Mouse (Mus musculus) intestine, embryonic 15.5 days (tissue): ENCODE measurements at regions not wholly inside any gene's neighbourhood (a gene's known extent, or its start where the extent isn't known, plus 50 kb on each side); places are given as distances from the start of the nearest gene placed in this dataset.
A peak's percentile ranks its signal among the peaks of the same experiment; 100 is the strongest.

Experiments used
- ATAC-seq: fragments of 200-750 bp; cut with Nextera tagmentation; 2 replicates; pipeline ENCODE4 v1.8.0; 2017; ENCODE audit warnings: moderate TSS enrichment, moderate library complexity
- H3K27ac ChIP-seq: fragments of 300-500 bp; sonication (generic); 2 replicates; pipeline ENCODE4 v1.5.1; 2015; ENCODE audit warnings: mild to moderate bottlenecking, inconsistent platforms
- H3K27me3 ChIP-seq: fragments of 300-500 bp; sonication (generic); replicated peaks from 2 replicates; pipeline ENCODE4 v1.6.1; 2015; ENCODE audit warnings: inconsistent platforms
- H3K36me3 ChIP-seq: fragments of 300-500 bp; sonication (generic); 2 replicates; pipeline ENCODE4 v1.6.1; 2015; ENCODE audit warnings: inconsistent platforms
- H3K4me1 ChIP-seq: fragments of 300-500 bp; sonication (generic); replicated peaks from 2 replicates; pipeline ENCODE4 v1.6.1; 2015; ENCODE audit warnings: inconsistent platforms
- H3K4me2 ChIP-seq: fragments of 300-500 bp; sonication (generic); replicated peaks from 2 replicates; pipeline ENCODE4 v1.6.1; 2015; ENCODE audit warnings: mild to moderate bottlenecking, inconsistent platforms
- H3K4me3 ChIP-seq: fragments of 300-500 bp; sonication (generic); replicated peaks from 2 replicates; pipeline ENCODE4 v1.5.1; 2015; ENCODE audit warnings: inconsistent platforms
- H3K9ac ChIP-seq: fragments of 300-500 bp; sonication (generic); 2 replicates; pipeline ENCODE4 v1.6.1; 2015; ENCODE audit warnings: inconsistent platforms
- H3K9me3 ChIP-seq: fragments of 300-500 bp; sonication (generic); 2 replicates; pipeline ENCODE4 v1.6.1; 2016; ENCODE audit warnings: inconsistent platforms
- WGBS: fragments of 180-500 bp; shearing (Covaris S2); methylation state at CpG from one replicate; pipeline ENCODE4 v1.1.7; 2015; 5-methylcytosine and 5-hydroxymethylcytosine counted together

GRCm38 (mm10) chr7:124455659-124456058 is 473.0 kb downstream of the Hs3st4 start:
- no peaks in the 10 kb centered on the region for H3K9me3 ChIP-seq
- H3K27ac ChIP-seq: no peak overlapping the region
- no peak overlapping the region for H3K4me2 ChIP-seq
- ATAC-seq: no peak
- 79% methylated on average over 3 of the region's 3 CpGs for WGBS
- no peaks in the 10 kb centered on the region for H3K27me3 ChIP-seq
- no peaks in the 10 kb centered on the region for H3K4me1 ChIP-seq
- H3K36me3 ChIP-seq: no peaks in the 10 kb centered on the region
- no peak overlapping the region for H3K4me3 ChIP-seq
- no peak overlapping the region for H3K9ac ChIP-seq

DNA sequence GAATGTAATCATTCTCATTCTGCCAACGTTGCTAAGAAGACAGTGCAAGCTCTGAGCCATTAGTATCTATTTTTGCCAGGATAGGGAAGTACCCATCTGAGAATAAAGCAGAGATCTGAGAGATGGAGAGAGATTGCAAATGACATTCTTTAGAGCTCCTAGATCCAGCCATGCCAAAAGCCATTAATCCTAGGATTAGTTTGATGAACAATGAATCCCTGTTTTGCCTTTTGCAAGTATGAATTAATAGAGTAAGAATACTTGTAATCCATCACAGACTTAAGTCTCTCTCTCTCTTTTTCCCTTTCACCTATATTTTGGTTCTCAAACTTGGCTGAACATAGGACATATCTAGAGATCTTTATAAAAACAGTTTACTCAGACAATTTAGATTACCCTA is 504.7 kb downstream of the Hs3st4 start:
- Histone ChIP-seq H3K9me3 (no peaks in the 10 kb centered on the region), H3K27ac (no peak overlapping the region), H3K27me3 (no peaks in the 10 kb centered on the region), H3K4me2 (no peak overlapping the region), H3K36me3 (no peaks in the 10 kb centered on the region), H3K4me3 (no peak overlapping the region), H3K9ac (no peak overlapping the region), H3K4me1 (no peaks in the 10 kb centered on the region)
- WGBS: 61% methylated on average over 1 of the region's 1 CpGs
- ATAC-seq: no peak

- peak; percentile 95 for ATAC-seq
- no peaks in the 10 kb centered on the region for H3K27me3 ChIP-seq
- WGBS: 48% methylated on average over 3 of the region's 3 CpGs
- H3K9me3 ChIP-seq: no peaks in the 10 kb centered on the region
- H3K36me3 ChIP-seq: no peaks in the 10 kb centered on the region
- H3K27ac ChIP-seq: no peak overlapping the region
- no peak overlapping the region for H3K4me3 ChIP-seq
- H3K9ac ChIP-seq: no peak overlapping the region
- H3K4me1 ChIP-seq: no peaks in the 10 kb centered on the region
- no peak overlapping the region for H3K4me2 ChIP-seq
Measured at GRCm38 (mm10) chr7:124491109-124491793, 508.6 kb downstream of the Hs3st4 start.

DNA sequence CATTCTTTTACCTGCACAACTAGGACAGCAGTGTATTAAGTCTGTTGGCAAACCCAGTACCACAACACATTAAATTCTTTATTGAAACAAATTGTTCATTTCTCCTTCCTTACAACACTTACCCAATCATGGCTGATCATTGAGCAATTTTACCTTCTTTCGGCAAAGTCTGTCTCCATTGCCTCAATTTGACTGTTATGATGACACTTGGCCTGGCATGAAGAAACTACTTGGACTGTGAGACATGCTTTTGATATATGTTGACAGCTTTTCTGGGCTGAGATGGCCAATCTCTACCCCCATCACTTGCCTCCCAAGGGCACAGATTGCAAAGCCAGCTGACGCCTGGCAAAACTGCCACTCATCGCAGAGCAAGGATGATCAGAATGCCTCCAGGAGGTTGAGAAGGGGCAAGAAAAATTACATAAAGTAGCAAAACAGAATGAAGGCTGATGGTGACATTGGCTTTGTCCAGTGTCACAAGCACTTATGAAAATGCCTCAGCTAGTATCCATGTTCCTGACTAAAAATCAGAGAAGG is 509.3 kb downstream of the Hs3st4 start:
- ATAC-seq: no peak
- Histone ChIP-seq H3K4me3 (no peak overlapping the region), H3K27ac (no peak overlapping the region), H3K27me3 (no peaks in the 10 kb centered on the region), H3K4me1 (no peaks in the 10 kb centered on the region), H3K4me2 (no peak overlapping the region), H3K9ac (no peak overlapping the region), H3K9me3 (no peaks in the 10 kb centered on the region), H3K36me3 (no peaks in the 10 kb centered on the region)
- 93% methylated on average over 3 of the region's 3 CpGs for WGBS

DNA sequence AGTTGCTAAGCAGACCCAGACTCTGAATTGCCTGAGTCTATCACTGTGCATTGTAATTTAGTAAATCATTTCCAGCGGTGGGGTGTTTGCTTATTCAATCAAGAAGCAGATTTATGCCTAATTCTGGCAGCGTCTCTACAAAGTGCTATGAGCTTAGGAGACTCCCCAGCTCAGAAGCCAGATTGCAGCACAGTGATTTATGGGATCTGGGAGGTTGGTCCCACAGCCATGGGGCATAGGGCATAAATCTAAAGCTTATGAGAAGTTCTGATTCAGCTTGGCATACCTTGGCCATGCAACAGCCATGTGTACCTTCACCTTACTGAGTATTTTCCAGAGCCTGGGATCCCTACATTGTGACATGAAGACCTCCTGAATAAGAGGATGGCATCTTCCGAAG is 518.0 kb downstream of the Hs3st4 start:
- Histone ChIP-seq H3K27me3 (no peaks in the 10 kb centered on the region), H3K36me3 (no peaks in the 10 kb centered on the region), H3K9me3 (no peaks in the 10 kb centered on the region), H3K4me3 (no peak overlapping the region), H3K27ac (no peak overlapping the region), H3K4me1 (no peaks in the 10 kb centered on the region), H3K4me2 (no peak overlapping the region), H3K9ac (no peak overlapping the region)
- no peak for ATAC-seq
- WGBS: 42% methylated on average over 3 of the region's 3 CpGs

GRCm38 (mm10) chr7:124502760-124503159 is 520.1 kb downstream of the Hs3st4 start:
- Histone ChIP-seq H3K9me3 (no peaks in the 10 kb centered on the region), H3K36me3 (no peaks in the 10 kb centered on the region), H3K27ac (no peak overlapping the region), H3K9ac (no peak overlapping the region), H3K4me1 (no peaks in the 10 kb centered on the region), H3K27me3 (no peaks in the 10 kb centered on the region), H3K4me3 (no peak overlapping the region), H3K4me2 (no peak overlapping the region)
- 82% methylated on average over 5 of the region's 5 CpGs for WGBS
- no peak for ATAC-seq

- no peaks in the 10 kb centered on the region for H3K4me1 ChIP-seq
- H3K27me3 ChIP-seq: no peaks in the 10 kb centered on the region
- H3K4me3 ChIP-seq: no peak overlapping the region
- H3K4me2 ChIP-seq: no peak overlapping the region
- no peak overlapping the region for H3K27ac ChIP-seq
- no peaks in the 10 kb centered on the region for H3K36me3 ChIP-seq
- WGBS: 69% methylated on average over 1 of the region's 1 CpGs
- ATAC-seq: no peak
- no peaks in the 10 kb centered on the region for H3K9me3 ChIP-seq
- no peak overlapping the region for H3K9ac ChIP-seq
Measured at GRCm38 (mm10) chr7:124549038-124549437, 566.4 kb downstream of the Hs3st4 start.

DNA sequence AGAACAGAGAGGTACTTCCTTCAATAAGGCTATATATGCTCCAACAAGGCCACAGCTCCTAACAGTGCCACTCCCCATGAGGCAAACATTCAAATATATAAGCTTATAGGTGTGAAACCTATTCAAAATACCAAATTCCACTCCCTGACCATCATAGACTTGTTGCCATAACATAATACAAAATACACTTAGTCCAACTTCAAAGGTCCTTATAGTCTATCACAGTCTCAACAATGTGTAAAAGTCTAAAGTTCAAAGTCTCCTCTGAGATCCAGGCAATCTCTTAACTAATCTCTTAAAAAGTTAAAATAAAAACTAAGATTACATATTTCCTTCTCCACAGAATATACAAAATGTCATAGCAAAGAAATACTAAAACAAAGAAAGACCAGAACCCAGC is 574.5 kb downstream of the Hs3st4 start:
- Histone ChIP-seq H3K4me3 (no peak overlapping the region), H3K36me3 (no peaks in the 10 kb centered on the region), H3K4me2 (no peak overlapping the region), H3K4me1 (no peaks in the 10 kb centered on the region), H3K9ac (no peak overlapping the region), H3K27me3 (no peaks in the 10 kb centered on the region), H3K9me3 (no peaks in the 10 kb centered on the region), H3K27ac (no peak overlapping the region)
- ATAC-seq: peak; percentile 45; the same call in 1 of the 2 replicates

DNA sequence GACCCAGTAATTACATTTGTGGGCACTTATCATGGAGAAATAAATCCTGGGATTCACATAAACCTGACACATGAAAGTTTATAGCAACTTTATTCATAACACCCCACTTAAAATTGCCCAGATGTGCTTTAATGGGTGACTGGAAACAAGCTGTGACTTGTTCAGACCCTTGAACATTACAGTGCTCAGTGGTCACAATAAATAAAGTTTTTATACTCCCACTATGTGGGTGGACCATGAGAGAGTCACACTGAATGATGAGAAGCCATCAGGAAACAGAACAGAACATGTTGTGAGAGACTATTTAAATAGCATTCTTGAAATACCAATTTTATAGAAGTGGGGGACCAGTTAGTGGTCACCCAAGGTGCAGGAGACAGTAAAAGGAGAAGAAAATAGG is 588.1 kb downstream of the Hs3st4 start:
- Histone ChIP-seq H3K27me3 (no peaks in the 10 kb centered on the region), H3K36me3 (no peaks in the 10 kb centered on the region), H3K9ac (no peak overlapping the region), H3K9me3 (no peaks in the 10 kb centered on the region), H3K4me1 (no peaks in the 10 kb centered on the region), H3K4me2 (no peak overlapping the region), H3K4me3 (no peak overlapping the region), H3K27ac (no peak overlapping the region)
- no peak for ATAC-seq

DNA sequence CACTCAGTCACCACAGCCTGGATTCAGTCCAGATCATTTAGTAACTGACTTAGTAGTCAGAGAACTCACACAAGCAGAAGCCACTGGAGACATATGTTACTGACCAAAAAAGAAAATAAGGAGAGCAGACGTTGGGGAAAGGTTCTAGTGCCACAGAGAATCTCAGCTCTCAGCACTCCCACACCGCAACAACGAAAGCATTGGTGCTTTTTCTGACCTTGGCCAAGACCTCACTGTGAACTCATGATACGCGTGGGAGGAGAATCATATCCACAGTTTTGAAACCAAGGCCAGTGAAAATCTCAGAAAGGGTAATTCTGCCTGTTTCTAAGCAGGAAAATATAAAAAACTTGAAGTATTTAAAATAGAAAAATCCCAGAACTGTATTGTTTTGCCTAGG is 591.0 kb downstream of the Hs3st4 start:
- no peak for ATAC-seq
- no peak overlapping the region for H3K4me3 ChIP-seq
- 86% methylated on average over 5 of the region's 5 CpGs for WGBS

GRCm38 (mm10) chr7:124581342-124581741 is 598.7 kb downstream of the Hs3st4 start:
- Histone ChIP-seq H3K4me3 (no peak overlapping the region), H3K36me3 (no peaks in the 10 kb centered on the region), H3K9ac (no peak overlapping the region), H3K27me3 (no peaks in the 10 kb centered on the region), H3K4me1 (no peaks in the 10 kb centered on the region), H3K9me3 (no peaks in the 10 kb centered on the region), H3K27ac (no peak overlapping the region), H3K4me2 (no peak overlapping the region)
- 55% methylated on average over 2 of the region's 2 CpGs for WGBS
- ATAC-seq: peak; percentile 71

More for the DNA sequence above, 591.0 kb downstream of the Hs3st4 start:
- H3K36me3 ChIP-seq: no peaks in the 10 kb centered on the region
- H3K9ac ChIP-seq: no peak overlapping the region
- no peak overlapping the region for H3K27ac ChIP-seq
- H3K4me1 ChIP-seq: no peaks in the 10 kb centered on the region
- no peaks in the 10 kb centered on the region for H3K9me3 ChIP-seq
- no peaks in the 10 kb centered on the region for H3K27me3 ChIP-seq
- no peak overlapping the region for H3K4me2 ChIP-seq

- H3K9ac ChIP-seq: no peak overlapping the region
- H3K4me3 ChIP-seq: no peak overlapping the region
- H3K4me2 ChIP-seq: no peak overlapping the region
- H3K27ac ChIP-seq: no peak overlapping the region
- no peaks in the 10 kb centered on the region for H3K27me3 ChIP-seq
- H3K4me1 ChIP-seq: no peaks in the 10 kb centered on the region
- no peaks in the 10 kb centered on the region for H3K9me3 ChIP-seq
- ATAC-seq: no peak
- 53% methylated on average over 1 of the region's 1 CpGs for WGBS
- H3K36me3 ChIP-seq: no peaks in the 10 kb centered on the region
Measured at GRCm38 (mm10) chr7:124585296-124585695, 602.6 kb downstream of the Hs3st4 start.

- H3K9me3 ChIP-seq: no peaks in the 10 kb centered on the region
- no peak overlapping the region for H3K4me2 ChIP-seq
- no peaks in the 10 kb centered on the region for H3K4me1 ChIP-seq
- no peak overlapping the region for H3K27ac ChIP-seq
- no peak overlapping the region for H3K9ac ChIP-seq
- no peak for ATAC-seq
- no peaks in the 10 kb centered on the region for H3K36me3 ChIP-seq
- no peaks in the 10 kb centered on the region for H3K27me3 ChIP-seq
- no peak overlapping the region for H3K4me3 ChIP-seq
Measured at GRCm38 (mm10) chr7:124591369-124591768, 608.7 kb downstream of the Hs3st4 start.
